Comparison of ENCODE assay signal across 8 mouse cellular contexts in the genomic region with DNA sequence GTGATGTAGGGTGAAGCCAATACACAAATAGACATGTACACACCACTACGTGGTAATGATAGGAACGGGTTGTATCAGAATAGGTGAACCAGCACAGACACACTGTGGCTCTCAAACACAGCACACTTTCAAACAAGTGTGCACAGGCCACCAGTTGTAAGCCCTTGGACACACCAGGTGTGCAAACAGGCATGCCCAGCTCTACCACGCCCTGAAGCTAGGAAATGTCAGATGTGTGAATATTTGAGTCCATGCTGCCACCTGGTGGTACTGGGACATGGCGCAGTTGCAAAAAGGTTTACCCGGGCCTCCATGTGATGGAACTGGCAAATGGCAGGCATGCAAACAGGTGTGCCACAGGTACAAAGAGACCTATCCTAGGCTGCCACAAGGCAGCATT. TPM values are rescaled to one million over a fixed set of nuclear protein-coding genes. Genes with fewer than 3 reads are reported as not detected.
DNase-seq lines count a peak whose midpoint lies in the region; ATAC-seq and TF ChIP-seq lines count a peak whose summit lies in the region.

No protein-coding gene starts in this region.

- no peak overlapping the region for H3K9ac ChIP-seq in ES-E14 (ENCODE audit: insufficient read depth, low read depth, low read length, poor library complexity, severe bottlenecking)
- H3K9ac ChIP-seq in kidney, embryonic 16.5 days (replicated peaks; ENCODE audit: low read length), result no peak overlapping the region
- no peak overlapping the region for H3K9ac ChIP-seq in liver, embryonic 11.5 days (ENCODE audit: low read depth, low read length)

- in situ Hi-C loops in ES-E14 (cut with MboI; ENCODE audit: low sequenced_read_pairs in 2 of 2, unreplicated experiment in 2 of 2), result no loop called here

- no peaks in the 10 kb centered on the region for H3K36me3 ChIP-seq in ES-E14 (ENCODE audit: control insufficient read depth, insufficient read depth, low read length, poor library complexity, severe bottlenecking)
- H3K36me3 ChIP-seq in kidney, embryonic 16.5 days (ENCODE audit: insufficient read depth, low read length), result no peaks in the 10 kb centered on the region
- no peaks in the 10 kb centered on the region for H3K36me3 ChIP-seq in liver, embryonic 11.5 days (ENCODE audit: control insufficient read depth, insufficient read depth, low read length)

- H3K4me1 ChIP-seq in ES-E14 (ENCODE audit: control insufficient read depth in 2 of 2, insufficient read depth in 2 of 2, low read length in 2 of 2, poor library complexity in 1 of 2), result peaks cover 0 to 4% of the 10 kb centered on the region in 2 experiments; a peak in 1 of 4 replicates
- H3K4me1 ChIP-seq in kidney, embryonic 16.5 days (ENCODE audit: insufficient read depth, low read length), result no peaks in the 10 kb centered on the region
- no peaks in the 10 kb centered on the region for H3K4me1 ChIP-seq in liver, embryonic 11.5 days (replicated peaks; ENCODE audit: control insufficient read depth, insufficient read depth, low read length)

- H3K4me3 ChIP-seq in ES-E14 (ENCODE audit: insufficient read depth in 1 of 2, low read depth in 1 of 2, low read length in 2 of 2, poor library complexity in 1 of 2, severe bottlenecking in 1 of 2), result no peak overlapping the region
- H3K4me3 ChIP-seq in kidney, embryonic 16.5 days (ENCODE audit: low read length), result no peak overlapping the region
- no peak overlapping the region for H3K4me3 ChIP-seq in liver, embryonic 11.5 days (ENCODE audit: low read depth, low read length)

- 62% methylated on average over 5 of the region's 5 CpGs for WGBS in kidney, embryonic 16.5 days
- WGBS in liver, embryonic 11.5 days, result 62% methylated on average over 5 of the region's 5 CpGs

- no peak overlapping the region; the same call in 1 of the 2 replicates for H3K27ac ChIP-seq in ES-E14 (ENCODE audit: insufficient read depth, low read depth, low read length, poor library complexity, severe bottlenecking)
- H3K27ac ChIP-seq in kidney, embryonic 16.5 days (ENCODE audit: low read length), result no peak overlapping the region
- no peak overlapping the region for H3K27ac ChIP-seq in liver, embryonic 11.5 days (ENCODE audit: low read depth, low read length)

- H3K4me2 ChIP-seq in kidney, embryonic 16.5 days (replicated peaks; ENCODE audit: low read depth, low read length), result no peak overlapping the region
- H3K4me2 ChIP-seq in liver, embryonic 11.5 days, result no peak overlapping the region

- H3K27me3 ChIP-seq in kidney, embryonic 16.5 days (ENCODE audit: insufficient read depth, low read length), result no peaks in the 10 kb centered on the region
- no peaks in the 10 kb centered on the region for H3K27me3 ChIP-seq in liver, embryonic 11.5 days (replicated peaks; ENCODE audit: control insufficient read depth, insufficient read depth, low read length)

- DNase-seq in A20 (ENCODE audit: low read depth, low spot score), result peak; percentile 79
- peak; percentile 49 for DNase-seq in ES-E14 (ENCODE audit: low read depth, low spot score)
- DNase-seq in cerebellum, adult 9-10 months, result peak; percentile 33
- peak; percentile 34 to 40 for DNase-seq in frontal cortex, postnatal 25 days (ENCODE audit: low spot score in 2 of 2)
- no peak for DNase-seq in liver, embryonic 11.5 days (ENCODE audit: low spot score)
- DNase-seq in natural killer cell, adult 2 months (ENCODE audit: low spot score in 2 of 2), result peak; percentile 3 to 37
- DNase-seq in thymus, postnatal 36 days, result peak; percentile 49 to 51

- no peaks in the 10 kb centered on the region for H3K9me3 ChIP-seq in ES-E14 (ENCODE audit: control insufficient read depth, insufficient read depth, low read depth, low read length)
- H3K9me3 ChIP-seq in kidney, embryonic 16.5 days (ENCODE audit: low read length), result no peaks in the 10 kb centered on the region
- no peaks in the 10 kb centered on the region for H3K9me3 ChIP-seq in liver, embryonic 11.5 days (ENCODE audit: control insufficient read depth, low read length)

- peak; percentile 58; the same call in 1 of the 2 replicates for ATAC-seq in kidney, embryonic 16.5 days (ENCODE audit: low FRiP score, low TSS enrichment)
- peak; percentile 36; the same call in 1 of the 2 replicates for ATAC-seq in liver, embryonic 11.5 days (replicated peaks; ENCODE audit: low FRiP score)

TF ChIP-seq in ES-E14, 5 proteins besides CTCF, POLR2A, EP300 and RAD21:
- TF ChIP-seq ZC3H11A (IDR thresholded peaks at IDR 0.05; ENCODE audit: borderline replicate concordance, low read depth, low read length) (peak; percentile 51; the same call in 1 of the 2 replicates), CHD2 (IDR thresholded peaks at IDR 0.05; ENCODE audit: low read depth, low read length) (no peak), HCFC1 (IDR thresholded peaks at IDR 0.05; ENCODE audit: borderline replicate concordance, insufficient read depth, low read length) (no peak)

RNA-seq across cellular contexts. Expression of a gene that starts 10.9 kb away (rescaled TPM):
- 44.9 and 45.8 TPM in 2 replicates for total RNA-seq in ES-E14 (2012; rRNA removed)
- polyA plus RNA-seq in kidney, embryonic 16.5 days (2015; fragmentation: Nextera tagmentation; extraction: Ambion mirVana), result 13.5 and 14.8 TPM in 2 replicates
- polyA plus RNA-seq in liver, embryonic 11.5 days (2014; fragmentation: Nextera tagmentation; extraction: Ambion mirVana), result 9.9 and 10.5 TPM in 2 replicates
